Mouse (Mus musculus): ENCODE results near the gene Klhl1.
A peak's percentile ranks its signal among the peaks of the same experiment; 100 is the strongest.
"Not testable (repeated sequence)": the region's sequence is repeated elsewhere in the genome, so short reads cannot be mapped to it uniquely, and the experiment has no call there.

Gene Klhl1

GRCm38 (mm10) chr14:96518954-96519682, at the start of gene Klhl1:
Klhl1 (minus strand) TSS chr14:96519102.
- DNase-seq (ENCODE audit: low read depth): no peak

- no peak for DNase-seq (ENCODE audit: low read depth)
These were observed 34.8 kb upstream of the Klhl1 start for GRCm38 (mm10) chr14:96553668-96554067.

- no peak for DNase-seq (ENCODE audit: low read depth)
These were observed 550 bp downstream of the Klhl1 start for GRCm38 (mm10) chr14:96518151-96518953.

GRCm38 (mm10) chr14:96517727-96518126, 1.2 kb downstream of the Klhl1 start:
- no peak for DNase-seq (ENCODE audit: low read depth)

- no peak for DNase-seq (ENCODE audit: low read depth)
These were observed 19.0 kb downstream of the Klhl1 start for GRCm38 (mm10) chr14:96499936-96500335.

GRCm38 (mm10) chr14:96471812-96472211, 47.1 kb downstream of the Klhl1 start:
- no peak for DNase-seq (ENCODE audit: low read depth)

DNA sequence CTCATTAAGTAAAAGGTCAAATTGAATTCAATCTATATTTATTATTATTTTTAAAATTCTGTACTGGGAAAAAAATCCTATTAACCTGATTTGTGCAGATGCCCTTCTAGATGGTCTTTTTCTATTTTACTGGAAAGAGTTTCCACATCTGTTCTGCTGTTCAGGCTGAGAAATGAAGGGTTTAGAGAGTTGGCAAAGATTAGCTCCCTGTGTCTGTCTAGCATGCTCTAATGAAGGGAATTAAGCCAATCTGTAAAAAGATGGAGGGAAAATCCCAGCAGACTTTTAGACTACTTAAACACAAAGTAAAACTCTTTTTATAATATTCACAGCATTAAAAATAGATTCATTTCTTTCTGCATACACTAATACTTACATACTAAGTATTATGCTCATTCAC, 47.6 kb downstream of the Klhl1 start:
- no peak for DNase-seq (ENCODE audit: low read depth)

GRCm38 (mm10) chr14:96461756-96462155, 57.1 kb downstream of the Klhl1 start:
- DNase-seq (ENCODE audit: low read depth): no peak

DNA sequence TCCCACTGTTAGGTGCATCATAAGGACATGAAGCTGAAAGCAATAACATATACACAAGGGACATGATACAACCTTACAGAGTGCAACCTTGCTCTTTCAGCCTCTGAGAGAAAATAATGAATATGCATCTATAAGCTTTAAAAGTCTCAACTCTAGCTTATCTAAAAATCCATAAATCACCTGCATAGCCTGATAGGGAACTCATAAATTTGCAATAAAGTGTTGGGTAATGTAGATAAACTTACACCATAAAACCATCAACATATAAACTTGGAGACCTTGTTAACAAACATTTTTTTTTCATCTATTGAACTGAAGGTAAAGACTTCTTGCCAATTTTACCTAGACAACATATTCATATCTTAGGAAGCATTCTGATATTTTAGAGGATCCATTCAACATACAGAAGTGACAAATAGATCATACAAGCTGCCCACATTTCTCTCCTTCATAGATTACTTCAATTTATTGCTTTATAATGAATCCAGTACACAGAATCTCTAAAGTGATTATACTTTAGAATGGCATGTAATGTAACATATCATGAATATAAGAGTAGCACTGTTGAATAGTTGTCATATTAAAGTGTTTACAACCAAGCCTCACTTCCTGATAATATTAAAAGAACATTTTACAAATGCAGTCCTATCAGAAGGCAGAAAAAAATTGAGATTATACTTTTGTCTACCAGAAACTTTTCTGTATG, 126.7 kb downstream of the Klhl1 start:
- DNase-seq (ENCODE audit: low read depth): no peak

GRCm38 (mm10) chr14:96362727-96363126, 156.2 kb downstream of the Klhl1 start:
- peak; percentile 25 for DNase-seq (ENCODE audit: low read depth)

GRCm38 (mm10) chr14:96348220-96348619, 170.7 kb downstream of the Klhl1 start:
- no peak for DNase-seq (ENCODE audit: low read depth)

DNA sequence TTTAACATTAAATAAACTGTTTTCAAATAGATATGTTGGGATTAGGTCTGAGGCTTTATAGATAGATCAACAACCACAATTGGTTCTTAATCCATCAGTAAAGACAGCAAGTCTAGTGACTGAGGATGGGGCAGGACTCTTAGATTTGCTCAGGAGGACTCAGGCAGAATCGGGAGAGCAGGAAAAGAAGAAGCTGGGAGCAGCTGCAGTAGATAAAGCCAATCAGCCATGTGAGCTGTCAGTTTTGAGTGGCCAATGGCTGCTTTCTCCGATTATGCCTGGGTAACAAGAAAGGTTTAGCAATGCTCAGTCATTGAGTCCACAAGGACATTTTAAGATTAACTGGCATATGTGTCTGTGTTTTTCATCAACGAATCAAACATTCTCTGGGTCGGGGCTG, 187.8 kb downstream of the Klhl1 start:
- DNase-seq (ENCODE audit: low read depth): no peak

GRCm38 (mm10) chr14:96217805-96218441, 301.0 kb downstream of the Klhl1 start:
- DNase-seq (ENCODE audit: low read depth): no peak

DNA sequence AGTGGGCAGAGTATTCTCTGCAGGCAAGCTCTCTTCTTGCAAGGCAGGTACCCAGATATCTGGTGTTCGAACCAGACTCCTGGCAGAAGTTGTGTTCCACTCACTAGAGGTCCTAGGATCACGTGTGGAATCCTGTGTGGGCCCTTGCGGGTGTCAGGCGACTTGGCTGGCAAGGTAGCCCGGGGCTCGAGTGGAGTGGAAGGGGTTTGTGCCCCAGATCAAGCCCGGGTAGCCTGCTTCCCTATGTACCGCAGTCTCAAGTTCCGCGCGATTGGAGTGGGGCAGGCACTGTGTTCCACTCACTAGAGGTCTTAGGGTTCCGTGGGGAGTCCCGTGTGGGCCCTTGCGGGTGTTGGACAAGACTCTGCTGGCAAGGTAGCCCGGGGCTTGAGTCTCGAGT, 324.1 kb downstream of the Klhl1 start:
- not testable (repeated sequence) for DNase-seq (ENCODE audit: low read depth)

- no peak for DNase-seq (ENCODE audit: low read depth)
These were observed 344.4 kb downstream of the Klhl1 start for GRCm38 (mm10) chr14:96174546-96174945.

GRCm38 (mm10) chr14:96143137-96143536, 375.8 kb downstream of the Klhl1 start:
- no peak for DNase-seq (ENCODE audit: low read depth)

DNA sequence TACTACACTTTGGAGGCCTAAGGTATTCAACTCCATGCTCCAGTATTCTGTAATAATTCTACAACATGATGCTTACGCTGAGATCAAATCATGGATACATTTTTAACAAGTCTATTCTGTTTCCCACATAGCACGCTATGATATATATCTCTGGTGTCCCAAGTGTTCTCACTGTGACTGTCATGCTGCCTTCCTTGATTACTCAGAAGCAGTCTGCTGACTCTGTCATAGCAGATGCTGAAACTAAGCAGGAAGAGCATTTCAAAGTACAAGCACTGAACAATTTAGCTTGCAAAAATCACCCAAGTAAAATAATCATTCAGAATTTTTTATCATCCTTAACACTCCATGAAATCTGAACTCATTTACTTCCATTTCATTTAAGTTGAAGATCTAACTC, 378.7 kb downstream of the Klhl1 start:
- no peak for DNase-seq (ENCODE audit: low read depth)

DNA sequence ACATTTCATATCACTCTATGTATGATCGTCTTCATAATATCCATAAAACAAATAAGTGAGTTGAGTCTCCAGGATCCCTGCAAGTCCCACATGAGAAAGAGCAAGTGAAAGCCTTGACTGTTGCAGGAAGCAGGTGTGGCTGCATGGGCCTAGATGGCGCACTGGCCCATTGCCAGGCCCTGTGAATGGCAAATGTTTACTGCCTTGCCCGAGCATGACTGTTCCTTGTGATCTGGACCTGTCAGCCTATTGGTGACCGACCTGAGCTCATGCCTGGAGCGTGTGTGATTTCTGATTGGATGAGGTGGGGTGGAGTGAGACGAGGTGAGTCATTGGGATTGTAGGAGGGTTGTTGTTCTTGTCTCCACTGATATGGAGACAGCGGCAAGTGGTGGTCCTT, 411.5 kb downstream of the Klhl1 start:
- DNase-seq (ENCODE audit: low read depth): no peak

GRCm38 (mm10) chr14:96081681-96082207, 437.2 kb downstream of the Klhl1 start:
- no peak for DNase-seq (ENCODE audit: low read depth)

GRCm38 (mm10) chr14:96065884-96066283, 453.0 kb downstream of the Klhl1 start:
- no peak for DNase-seq (ENCODE audit: low read depth)
